Mouse (Mus musculus): ENCODE measurements at regions not wholly inside any gene's neighbourhood (a gene's known extent, or its start where the extent isn't known, plus 50 kb on each side); places are given as distances from the start of the nearest gene placed in this dataset.
A peak's percentile ranks its signal among the peaks of the same experiment; 100 is the strongest.

GRCm38 (mm10) chr8:35877581-35877980 lies 112.0 kb downstream of the Gm19410 start:
- peak; percentile 73 for DNase-seq

- peak; percentile 99 for DNase-seq
These were observed 116.2 kb downstream of the Gm19410 start for GRCm38 (mm10) chr8:35881810-35882209.

- DNase-seq: peak; percentile 99
These were observed 117.3 kb downstream of the Gm19410 start for GRCm38 (mm10) chr8:35882638-35883455.

- no peak for DNase-seq
These were observed 117.8 kb downstream of the Gm19410 start for GRCm38 (mm10) chr8:35883456-35883780.

- DNase-seq: peak; percentile 77
These were observed 119.0 kb downstream of the Gm19410 start for GRCm38 (mm10) chr8:35884545-35884944.

GRCm38 (mm10) chr8:35890083-35890482 lies 124.5 kb downstream of the Gm19410 start:
- no peak for DNase-seq

GRCm38 (mm10) chr8:35891769-35892168 lies 126.2 kb downstream of the Gm19410 start:
- peak; percentile 93 for DNase-seq

GRCm38 (mm10) chr8:35898493-35898892 lies 132.9 kb downstream of the Gm19410 start:
- DNase-seq: no peak

- no peak for DNase-seq
These were observed 135.9 kb downstream of the Gm19410 start for GRCm38 (mm10) chr8:35901490-35901889.

GRCm38 (mm10) chr8:35904711-35905450 lies 139.3 kb downstream of the Gm19410 start:
- no peak for DNase-seq

GRCm38 (mm10) chr8:35907998-35908397 lies 142.4 kb downstream of the Gm19410 start:
- DNase-seq: no peak

GRCm38 (mm10) chr8:35912264-35912663 lies 146.7 kb downstream of the Gm19410 start:
- DNase-seq: no peak

GRCm38 (mm10) chr8:35915878-35916518 lies 150.4 kb downstream of the Gm19410 start:
- peak; percentile 92 for DNase-seq

- DNase-seq: no peak
These were observed 152.0 kb downstream of the Gm19410 start for GRCm38 (mm10) chr8:35917573-35917972.

- DNase-seq: peak; percentile 98
These were observed 153.9 kb downstream of the Gm19410 start for GRCm38 (mm10) chr8:35919451-35919850.

GRCm38 (mm10) chr8:35919859-35920675 lies 154.5 kb downstream of the Gm19410 start:
- DNase-seq: peak; percentile 94

- no peak for DNase-seq
These were observed 158.4 kb downstream of the Gm19410 start for GRCm38 (mm10) chr8:35924026-35924425.

- DNase-seq: peak; percentile 94
These were observed 161.8 kb downstream of the Gm19410 start for GRCm38 (mm10) chr8:35927408-35927871.

- DNase-seq: no peak
These were observed 164.7 kb downstream of the Gm19410 start for GRCm38 (mm10) chr8:35930291-35930690.

GRCm38 (mm10) chr8:35933186-35934114 lies 167.9 kb downstream of the Gm19410 start:
- no peak for DNase-seq

GRCm38 (mm10) chr8:35934115-35934607 lies 168.6 kb downstream of the Gm19410 start:
- DNase-seq: no peak
